Mouse (Mus musculus): ENCODE measurements around the gene Cyp2w1. TPM values are rescaled to one million over a fixed set of nuclear protein-coding genes. Genes with fewer than 3 reads are reported as not detected.

Cyp2w1 gene
- polyA plus RNA-seq, 1 experiment from 2014 or later: 0.17 TPM

DNA sequence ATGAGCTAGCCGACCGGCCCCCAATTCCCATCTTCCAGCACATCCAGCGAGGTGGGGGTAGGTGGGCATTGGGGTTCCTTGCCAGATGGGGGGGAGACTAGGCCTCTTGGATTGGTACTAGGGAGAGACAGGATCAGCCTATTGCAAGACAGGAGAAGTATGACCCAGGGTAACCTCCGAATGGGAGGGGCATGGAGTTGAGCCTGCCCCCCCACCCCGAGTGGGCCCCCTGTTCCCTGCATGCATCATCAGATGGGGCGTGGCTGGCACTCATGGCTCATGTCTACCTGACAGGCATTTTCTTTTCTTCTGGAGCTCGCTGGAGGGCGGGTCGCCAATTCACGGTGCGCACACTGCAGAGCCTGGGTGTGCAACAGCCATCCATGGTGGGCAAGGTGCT lies 1.5 kb downstream of the Cyp2w1 start:
- Histone ChIP-seq H3K27ac (no peak overlapping the region), H3K36me3 (replicated peaks) (no peaks in the 10 kb centered on the region; the same call in 1 of the 2 replicates), H3K4me3 (replicated peaks) (no peak overlapping the region), H3K27me3 (peaks cover 12% of the 10 kb centered on the region; the same call in 1 of the 2 replicates), H3K4me1 (peaks cover 4% of the 10 kb centered on the region; the same call in 1 of the 2 replicates), H3K9me3 (no peaks in the 10 kb centered on the region), H3K9ac (no peak overlapping the region), H3K4me2 (no peak overlapping the region)
- 82% methylated on average over 11 of the region's 11 CpGs for WGBS
- ATAC-seq (ENCODE audit: low FRiP score): no peak

DNA sequence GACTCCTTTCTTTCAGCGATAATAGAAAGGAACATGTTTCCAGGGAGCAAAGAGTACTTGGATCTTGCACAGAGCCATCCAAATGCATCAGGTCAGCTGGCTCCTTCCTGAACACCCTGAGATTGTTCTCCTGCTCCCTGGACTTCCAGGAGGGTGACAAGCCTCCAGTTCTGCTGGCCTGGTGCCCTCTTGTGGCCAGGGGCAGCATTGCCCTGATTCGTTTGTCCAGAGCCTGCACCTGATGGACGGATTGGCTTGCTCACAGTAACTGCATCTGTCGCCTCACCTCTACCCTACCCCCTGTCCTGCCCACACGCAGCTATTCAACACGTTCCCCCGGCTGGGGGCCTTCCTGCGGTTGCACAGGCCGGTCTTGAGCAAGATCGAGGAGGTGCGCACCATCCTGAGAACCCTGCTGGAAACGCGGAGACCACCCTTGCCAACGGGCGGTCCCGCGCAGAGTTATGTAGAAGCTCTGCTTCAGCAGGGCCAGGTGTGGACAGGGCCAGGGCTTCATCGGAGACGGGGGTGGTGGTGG lies 2.9 kb downstream of the Cyp2w1 start:
- Histone ChIP-seq H3K9me3 (no peaks in the 10 kb centered on the region), H3K36me3 (replicated peaks) (peaks cover 2% of the 10 kb centered on the region; the same call in 1 of the 2 replicates), H3K27ac (no peak overlapping the region), H3K9ac (no peak overlapping the region), H3K4me3 (replicated peaks) (no peak overlapping the region), H3K27me3 (peaks cover 12% of the 10 kb centered on the region; the same call in 1 of the 2 replicates), H3K4me1 (peaks cover 4% of the 10 kb centered on the region; the same call in 1 of the 2 replicates), H3K4me2 (no peak overlapping the region)
- peak; percentile 51 for ATAC-seq (ENCODE audit: low FRiP score)
- WGBS: 35% methylated on average over 19 of the region's 19 CpGs

DNA sequence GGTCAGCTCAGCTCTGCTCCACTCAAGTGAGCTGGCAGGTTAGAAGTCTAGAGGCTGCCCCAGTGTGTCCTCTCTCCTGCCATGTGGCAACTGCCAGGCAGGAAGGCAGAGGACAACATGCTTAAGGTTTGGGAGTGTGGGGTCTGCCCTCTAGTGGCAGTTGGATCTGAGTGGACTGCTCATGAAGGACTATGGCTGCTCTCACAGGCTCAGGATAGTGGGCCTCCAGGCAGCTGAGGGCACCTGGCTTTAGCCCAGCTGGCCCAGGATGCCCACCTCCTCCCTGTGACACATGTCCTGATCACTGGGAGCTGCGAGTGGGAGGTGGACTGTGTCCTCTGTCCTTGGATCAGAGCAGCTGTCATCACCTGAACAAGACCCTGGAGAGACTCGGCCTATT lies 6.2 kb downstream of the Cyp2w1 start:
- H3K36me3 ChIP-seq (replicated peaks): peaks cover 2% of the 10 kb centered on the region; the same call in 1 of the 2 replicates
- peak; percentile 31; the same call in 1 of the 2 replicates for ATAC-seq (ENCODE audit: low FRiP score)
- no peaks in the 10 kb centered on the region for H3K4me1 ChIP-seq
- WGBS: 78% methylated on average over 2 of the region's 2 CpGs
- no peak overlapping the region for H3K9ac ChIP-seq
- no peak overlapping the region for H3K4me2 ChIP-seq
- H3K4me3 ChIP-seq (replicated peaks): no peak overlapping the region
- H3K27ac ChIP-seq: no peak overlapping the region
- no peaks in the 10 kb centered on the region for H3K27me3 ChIP-seq
- no peaks in the 10 kb centered on the region for H3K9me3 ChIP-seq

DNA sequence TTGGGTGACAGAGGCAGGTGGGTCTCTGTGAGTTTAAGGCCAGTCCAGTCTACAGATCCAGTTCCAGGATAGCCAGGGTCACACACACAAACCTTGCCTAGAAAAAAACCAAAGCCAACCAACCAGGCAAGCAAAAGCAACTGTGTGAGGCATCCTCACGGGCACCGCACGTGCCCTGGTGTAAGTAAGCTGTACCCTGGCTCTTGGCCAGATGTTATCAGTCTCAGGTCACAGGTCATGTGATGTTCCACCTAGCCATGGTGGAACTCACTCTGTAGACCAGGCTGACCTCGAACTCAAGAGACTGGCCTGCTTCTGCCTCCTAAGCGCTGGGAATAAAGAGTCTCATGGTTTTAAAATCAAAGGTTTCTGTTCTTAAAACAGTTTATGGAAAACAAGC lies 6.8 kb downstream of the Cyp2w1 start:
- ATAC-seq (ENCODE audit: low FRiP score): no peak
- Histone ChIP-seq H3K4me1 (0 out of 2 replicates have a peak, but pooled peaks cover under 1% of the 10 kb centered on the region), H3K9me3 (no peaks in the 10 kb centered on the region), H3K27me3 (no peaks in the 10 kb centered on the region), H3K27ac (no peak overlapping the region), H3K9ac (no peak overlapping the region), H3K4me2 (no peak overlapping the region), H3K4me3 (replicated peaks) (no peak overlapping the region), H3K36me3 (replicated peaks) (peaks cover 2% of the 10 kb centered on the region; the same call in 1 of the 2 replicates)
- WGBS: 97% methylated on average over 5 of the region's 5 CpGs

DNA sequence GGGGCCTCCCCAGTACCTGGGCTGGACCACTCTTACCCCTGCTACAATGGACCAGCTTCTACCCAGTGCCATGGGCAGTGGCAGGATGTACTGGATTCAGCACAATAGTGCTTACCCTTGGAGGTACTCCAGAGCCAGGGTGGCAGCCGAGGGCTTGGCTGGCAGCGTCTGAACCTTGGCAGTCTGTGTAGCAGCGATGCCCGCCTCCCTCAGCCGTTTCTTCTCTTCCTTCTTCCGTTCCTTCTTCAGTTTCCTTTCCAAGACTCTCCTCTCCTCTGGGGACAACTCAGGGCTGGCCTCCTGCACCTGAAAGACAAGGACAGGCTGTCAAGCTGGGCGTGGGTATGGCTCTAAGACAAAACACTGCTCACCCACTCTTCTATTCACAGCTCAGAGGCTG lies 11.4 kb downstream of the Cyp2w1 start:
- no peak overlapping the region for H3K4me3 ChIP-seq (replicated peaks)
- no peak for ATAC-seq (ENCODE audit: low FRiP score)
- H3K4me2 ChIP-seq: no peak overlapping the region
- H3K36me3 ChIP-seq (replicated peaks): 0 out of 2 replicates have a peak, but pooled peaks cover 2% of the 10 kb centered on the region
- no peak overlapping the region for H3K9ac ChIP-seq
- no peak overlapping the region for H3K27ac ChIP-seq
- peaks cover 14% of the 10 kb centered on the region for H3K4me1 ChIP-seq
- H3K9me3 ChIP-seq: no peaks in the 10 kb centered on the region
- 64% methylated on average over 7 of the region's 7 CpGs for WGBS
- no peaks in the 10 kb centered on the region for H3K27me3 ChIP-seq

DNA sequence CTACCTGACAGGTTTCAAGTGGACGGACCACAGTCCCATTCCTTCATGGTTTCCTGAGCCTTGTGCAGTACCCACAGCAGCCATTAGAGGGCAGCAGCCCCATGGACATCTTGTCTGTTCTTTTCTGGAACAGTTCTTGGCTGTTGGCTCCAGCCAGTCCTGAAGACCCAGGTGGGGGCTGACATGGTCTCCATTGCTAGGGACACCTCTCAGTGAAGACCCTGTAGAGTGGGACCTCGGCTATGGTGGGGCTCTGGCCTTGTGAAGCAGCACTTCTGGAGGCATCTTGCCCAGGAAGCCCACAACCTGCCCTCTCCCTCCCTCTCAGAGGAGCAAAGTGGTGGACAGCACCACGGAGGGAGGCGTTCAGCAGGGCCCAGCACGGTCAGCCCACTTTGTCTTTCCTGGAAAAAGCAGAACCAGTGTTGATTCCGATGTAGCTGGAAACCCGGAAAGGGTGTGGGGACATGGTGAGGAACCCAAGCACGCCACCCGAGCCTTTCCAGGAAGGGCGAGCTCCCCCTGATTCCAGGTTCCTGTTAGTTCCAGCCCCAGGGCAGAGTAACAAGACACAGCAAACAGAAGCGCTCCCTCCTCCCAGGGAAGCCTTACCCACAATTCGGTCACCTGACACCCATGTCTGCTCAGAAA lies 12.0 kb downstream of the Cyp2w1 start:
- H3K27me3 ChIP-seq: no peaks in the 10 kb centered on the region
- H3K4me2 ChIP-seq: no peak overlapping the region
- 0 out of 2 replicates have a peak, but pooled peaks cover 2% of the 10 kb centered on the region for H3K36me3 ChIP-seq (replicated peaks)
- H3K4me3 ChIP-seq (replicated peaks): no peak overlapping the region
- peaks cover 15% of the 10 kb centered on the region for H3K4me1 ChIP-seq
- ATAC-seq (ENCODE audit: low FRiP score): peak; percentile 69
- no peak overlapping the region for H3K9ac ChIP-seq
- no peaks in the 10 kb centered on the region for H3K9me3 ChIP-seq
- no peak overlapping the region for H3K27ac ChIP-seq
- WGBS: 40% methylated on average over 12 of the region's 12 CpGs

DNA sequence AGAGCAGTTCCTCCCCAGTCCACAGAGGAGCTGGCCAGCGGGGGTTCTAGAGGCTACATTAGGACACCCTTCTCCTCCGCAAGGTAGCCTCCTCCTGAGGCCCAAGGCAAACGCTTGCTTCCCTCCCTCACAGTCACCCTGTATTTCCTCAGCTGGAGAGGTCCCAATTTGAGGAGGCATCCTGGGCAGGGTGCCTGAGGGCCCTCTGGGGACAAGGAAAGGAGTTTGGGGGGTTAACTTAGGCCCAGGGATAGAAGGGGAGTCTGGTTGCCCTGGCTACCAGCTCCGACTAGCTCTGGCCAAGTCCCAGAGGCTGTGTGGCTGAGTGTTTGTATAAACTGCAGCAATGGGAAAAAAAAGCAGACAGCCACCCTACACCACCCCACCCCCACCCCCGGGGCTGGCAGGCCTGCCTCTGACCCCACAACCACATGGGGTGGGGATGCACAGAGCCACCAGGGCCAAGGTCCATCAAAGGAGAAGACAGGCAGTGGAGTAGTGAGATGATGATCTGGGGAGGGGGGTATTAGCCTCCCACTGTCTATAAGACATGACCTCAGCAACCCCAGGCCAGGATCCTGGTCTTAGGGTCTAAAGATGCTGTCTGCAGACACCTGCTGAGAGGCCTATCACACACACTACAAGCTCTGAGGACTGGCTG lies 12.6 kb downstream of the Cyp2w1 start:
- Histone ChIP-seq H3K9me3 (no peaks in the 10 kb centered on the region), H3K4me1 (peaks cover 15% of the 10 kb centered on the region), H3K4me2 (no peak overlapping the region), H3K9ac (no peak overlapping the region), H3K36me3 (replicated peaks) (0 out of 2 replicates have a peak, but pooled peaks cover 2% of the 10 kb centered on the region), H3K27ac (no peak overlapping the region), H3K27me3 (0 out of 2 replicates have a peak, but pooled peaks cover 2% of the 10 kb centered on the region), H3K4me3 (replicated peaks) (no peak overlapping the region)
- 41% methylated on average over 5 of the region's 5 CpGs for WGBS
- no peak for ATAC-seq (ENCODE audit: low FRiP score)

DNA sequence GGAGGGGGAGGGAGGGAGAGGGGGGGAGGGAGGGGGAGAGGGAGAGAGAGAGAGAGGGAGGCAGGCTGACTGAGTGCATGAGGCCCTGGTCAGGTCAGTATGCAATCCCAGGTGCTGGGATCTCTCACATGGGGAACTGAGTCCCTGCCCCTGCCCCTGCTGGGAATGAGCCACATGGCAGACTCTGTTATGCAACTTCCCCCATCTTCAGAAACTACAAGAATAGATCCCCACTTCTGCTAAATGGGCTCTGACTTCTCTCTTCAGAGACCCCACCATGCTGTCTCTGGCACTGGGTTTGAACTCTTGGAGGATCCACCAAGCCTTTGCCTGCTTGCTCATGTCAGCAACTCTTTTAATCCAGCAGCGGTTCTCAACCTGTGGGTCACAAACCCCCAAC lies 13.4 kb downstream of the Cyp2w1 start:
- ATAC-seq (ENCODE audit: low FRiP score): no peak
- WGBS: 69% methylated on average over 1 of the region's 1 CpGs
- Histone ChIP-seq H3K9me3 (no peaks in the 10 kb centered on the region), H3K4me2 (no peak overlapping the region), H3K27ac (no peak overlapping the region), H3K27me3 (0 out of 2 replicates have a peak, but pooled peaks cover 4% of the 10 kb centered on the region), H3K4me1 (peaks cover 23% of the 10 kb centered on the region), H3K4me3 (replicated peaks) (no peak overlapping the region), H3K36me3 (replicated peaks) (no peaks in the 10 kb centered on the region), H3K9ac (no peak overlapping the region)

DNA sequence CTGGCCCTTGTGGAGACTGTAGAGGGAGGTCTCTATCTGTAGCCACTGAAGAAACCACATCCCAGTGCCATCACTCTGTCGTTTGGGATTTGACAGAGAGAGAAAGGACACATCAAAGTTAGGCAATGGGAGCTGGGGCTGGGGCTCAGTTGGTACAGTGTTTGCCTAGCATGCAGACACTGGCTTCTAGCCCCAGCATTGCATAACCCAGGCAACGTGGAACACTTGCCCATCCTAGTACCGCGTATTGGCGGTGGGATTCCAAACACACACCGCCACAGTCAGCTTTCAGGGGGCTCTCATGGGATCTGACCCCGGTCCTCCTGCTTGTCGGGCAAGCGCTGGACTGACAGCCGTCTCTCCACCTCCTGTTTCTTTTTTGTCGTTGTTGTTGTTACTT lies 14.1 kb downstream of the Cyp2w1 start:
- H3K27ac ChIP-seq: no peak overlapping the region
- no peak overlapping the region for H3K4me2 ChIP-seq
- H3K27me3 ChIP-seq: 0 out of 2 replicates have a peak, but pooled peaks cover 4% of the 10 kb centered on the region
- H3K4me1 ChIP-seq: peaks cover 29% of the 10 kb centered on the region
- H3K36me3 ChIP-seq (replicated peaks): no peaks in the 10 kb centered on the region
- no peak overlapping the region for H3K9ac ChIP-seq
- 80% methylated on average over 11 of the region's 11 CpGs for WGBS
- ATAC-seq (ENCODE audit: low FRiP score): no peak
- no peak overlapping the region for H3K4me3 ChIP-seq (replicated peaks)
- H3K9me3 ChIP-seq: no peaks in the 10 kb centered on the region

DNA sequence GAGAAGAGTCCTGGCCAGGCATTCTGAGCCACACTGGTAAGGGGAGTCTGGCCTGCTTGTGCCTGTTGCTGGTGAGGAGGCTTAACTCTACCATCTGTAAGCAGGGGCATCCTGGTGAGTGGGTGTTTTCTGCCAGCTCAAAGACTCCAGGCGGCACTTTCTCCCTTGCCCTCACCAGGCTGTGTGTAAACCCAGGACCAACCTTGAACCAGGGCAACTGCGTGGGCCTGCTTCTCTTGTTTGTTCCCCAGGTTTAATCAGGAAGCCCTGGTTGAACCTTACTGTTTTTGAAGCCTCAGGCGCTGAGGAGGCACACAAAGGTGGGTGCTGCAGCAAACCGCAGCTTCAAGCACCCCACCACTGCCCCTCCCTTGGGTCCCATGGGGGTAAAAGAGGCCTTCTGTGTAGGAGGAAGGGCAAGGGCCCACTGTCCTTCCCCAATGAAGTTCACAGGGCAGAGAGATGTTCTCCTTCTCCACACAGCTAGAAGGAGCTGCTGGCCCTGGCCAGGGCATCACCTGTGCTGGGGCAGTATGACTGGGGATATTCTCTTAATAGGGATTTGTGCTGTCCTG lies 15.6 kb downstream of the Cyp2w1 start:
- WGBS: 97% methylated on average over 4 of the region's 4 CpGs
- H3K9me3 ChIP-seq: no peaks in the 10 kb centered on the region
- H3K4me2 ChIP-seq: no peak overlapping the region
- no peak overlapping the region for H3K9ac ChIP-seq
- peaks cover 37% of the 10 kb centered on the region for H3K4me1 ChIP-seq
- H3K36me3 ChIP-seq (replicated peaks): no peaks in the 10 kb centered on the region
- H3K27me3 ChIP-seq: 0 out of 2 replicates have a peak, but pooled peaks cover 4% of the 10 kb centered on the region
- no peak overlapping the region for H3K4me3 ChIP-seq (replicated peaks)
- no peak for ATAC-seq (ENCODE audit: low FRiP score)
- no peak overlapping the region for H3K27ac ChIP-seq

DNA sequence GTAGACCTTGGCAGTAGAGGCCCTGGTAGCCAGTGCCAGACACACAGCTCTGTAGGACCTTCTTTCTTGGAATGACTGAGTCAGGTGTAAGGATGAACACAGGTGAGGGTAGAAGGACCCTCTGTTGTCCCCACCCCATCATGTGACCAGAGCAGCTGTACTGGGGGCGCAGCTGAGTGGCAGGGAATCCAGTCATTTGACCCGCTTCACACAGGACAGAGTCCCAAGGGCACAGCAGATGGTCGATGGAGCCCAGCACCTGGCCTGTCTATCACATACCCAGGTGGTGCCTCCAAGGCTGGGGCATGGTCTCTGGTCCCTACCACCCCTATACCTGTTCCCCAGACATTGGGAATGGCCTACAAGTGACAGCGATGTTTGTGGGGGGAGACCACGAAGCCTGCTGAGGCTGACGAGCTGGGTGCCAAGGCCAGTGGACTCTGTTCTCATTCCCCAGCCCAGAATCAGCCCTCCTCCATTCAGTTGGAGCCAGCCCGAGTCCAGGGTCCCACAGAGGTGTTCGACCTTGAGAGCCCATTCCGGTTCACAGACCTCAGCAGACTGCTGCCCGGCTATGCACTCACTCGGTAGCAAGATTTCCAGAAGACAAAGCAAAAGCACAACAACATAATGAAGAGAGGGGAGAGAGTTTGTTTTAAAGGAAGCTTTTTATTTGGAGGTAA lies 16.4 kb downstream of the Cyp2w1 start:
- Histone ChIP-seq H3K4me3 (replicated peaks) (no peak overlapping the region), H3K27ac (no peak overlapping the region), H3K27me3 (0 out of 2 replicates have a peak, but pooled peaks cover 4% of the 10 kb centered on the region), H3K4me1 (peaks cover 37% of the 10 kb centered on the region), H3K4me2 (no peak overlapping the region), H3K9me3 (no peaks in the 10 kb centered on the region), H3K36me3 (replicated peaks) (no peaks in the 10 kb centered on the region), H3K9ac (no peak overlapping the region)
- 82% methylated on average over 11 of the region's 11 CpGs for WGBS
- ATAC-seq (ENCODE audit: low FRiP score): no peak

DNA sequence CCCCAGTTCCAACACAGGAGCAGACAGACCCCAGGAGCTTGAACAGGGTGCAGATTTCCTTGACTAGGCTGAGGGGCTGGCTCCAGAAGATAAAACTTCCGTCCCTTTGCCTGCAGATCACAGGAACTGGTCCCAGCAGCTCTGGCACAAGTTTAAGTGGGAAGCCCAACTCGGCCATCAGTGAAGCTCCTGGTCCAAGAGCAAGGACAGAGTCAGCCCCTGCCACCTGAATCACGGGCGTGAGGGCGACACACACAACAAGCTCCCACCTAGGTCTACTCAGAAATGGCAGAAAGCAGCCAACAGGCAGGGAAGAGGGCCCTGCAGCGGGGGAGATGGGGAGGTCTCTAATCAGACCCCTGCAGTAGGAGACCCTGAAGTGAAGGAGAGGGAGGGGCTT lies 17.9 kb downstream of the Cyp2w1 start:
- Histone ChIP-seq H3K9me3 (no peaks in the 10 kb centered on the region), H3K4me2 (no peak overlapping the region), H3K36me3 (replicated peaks) (no peaks in the 10 kb centered on the region), H3K4me1 (peaks cover 26% of the 10 kb centered on the region), H3K9ac (no peak overlapping the region), H3K27ac (no peak overlapping the region), H3K4me3 (replicated peaks) (no peak overlapping the region), H3K27me3 (0 out of 2 replicates have a peak, but pooled peaks cover 4% of the 10 kb centered on the region)
- 86% methylated on average over 6 of the region's 6 CpGs for WGBS
- no peak for ATAC-seq (ENCODE audit: low FRiP score)
